Mouse (Mus musculus): ENCODE measurements around the gene Bag5. TPM values are rescaled to one million over a fixed set of nuclear protein-coding genes. Genes with fewer than 3 reads are reported as not detected.

The Bag5 gene
- polyA plus RNA-seq, 1 experiment from 2014 or later, result 49.3 TPM

GRCm38 (mm10) chr12:111686390-111686789, 26.7 kb downstream of the Bag5 start:
- no peak for ATAC-seq (ENCODE audit: insufficient read depth, low FRiP score)
- no peak overlapping the region for H3K9ac ChIP-seq (ENCODE audit: low read length)
- peaks cover 33% of the 10 kb centered on the region for H3K4me1 ChIP-seq (ENCODE audit: control insufficient read depth, insufficient read depth, low read length)
- H3K27ac ChIP-seq (ENCODE audit: low read length), result peak overlapping the region; percentile 85; the same call in 1 of the 2 replicates
- WGBS, result 80% methylated on average over 4 of the region's 4 CpGs
- 0 out of 2 replicates have a peak, but pooled peaks cover 4% of the 10 kb centered on the region for H3K36me3 ChIP-seq (ENCODE audit: control insufficient read depth, insufficient read depth, low read length)
- H3K4me2 ChIP-seq (ENCODE audit: low read depth, low read length), result no peak overlapping the region
- no peaks in the 10 kb centered on the region for H3K27me3 ChIP-seq (ENCODE audit: control insufficient read depth, insufficient read depth, low read length)
- H3K9me3 ChIP-seq (replicated peaks; ENCODE audit: control insufficient read depth, low read length), result no peaks in the 10 kb centered on the region
- H3K4me3 ChIP-seq (replicated peaks; ENCODE audit: low read length), result no peak overlapping the region

- 34% methylated on average over 5 of the region's 5 CpGs for WGBS
- 0 out of 2 replicates have a peak, but pooled peaks cover 4% of the 10 kb centered on the region for H3K36me3 ChIP-seq (ENCODE audit: control insufficient read depth, insufficient read depth, low read length)
- ATAC-seq (ENCODE audit: insufficient read depth, low FRiP score), result peak; percentile 45; the same call in 1 of the 2 replicates
- H3K4me2 ChIP-seq (ENCODE audit: low read depth, low read length), result no peak overlapping the region
- H3K27ac ChIP-seq (ENCODE audit: low read length), result peak overlapping the region; percentile 89
- no peaks in the 10 kb centered on the region for H3K27me3 ChIP-seq (ENCODE audit: control insufficient read depth, insufficient read depth, low read length)
- H3K4me3 ChIP-seq (replicated peaks; ENCODE audit: low read length), result no peak overlapping the region
- H3K9me3 ChIP-seq (replicated peaks; ENCODE audit: control insufficient read depth, low read length), result no peaks in the 10 kb centered on the region
- H3K9ac ChIP-seq (ENCODE audit: low read length), result peak overlapping the region; percentile 54
- H3K4me1 ChIP-seq (ENCODE audit: control insufficient read depth, insufficient read depth, low read length), result peaks cover 39% of the 10 kb centered on the region
Measured at GRCm38 (mm10) chr12:111682806-111683205, 30.3 kb downstream of the Bag5 start.

GRCm38 (mm10) chr12:111682003-111682402, 31.1 kb downstream of the Bag5 start:
- Histone ChIP-seq H3K4me3 (replicated peaks; ENCODE audit: low read length) (no peak overlapping the region), H3K4me1 (ENCODE audit: control insufficient read depth, insufficient read depth, low read length) (peaks cover 36% of the 10 kb centered on the region), H3K4me2 (ENCODE audit: low read depth, low read length) (no peak overlapping the region), H3K27me3 (ENCODE audit: control insufficient read depth, insufficient read depth, low read length) (no peaks in the 10 kb centered on the region), H3K27ac (ENCODE audit: low read length) (peak overlapping the region; percentile 89), H3K9me3 (replicated peaks; ENCODE audit: control insufficient read depth, low read length) (no peaks in the 10 kb centered on the region), H3K36me3 (ENCODE audit: control insufficient read depth, insufficient read depth, low read length) (0 out of 2 replicates have a peak, but pooled peaks cover 4% of the 10 kb centered on the region), H3K9ac (ENCODE audit: low read length) (peak overlapping the region; percentile 54; the same call in 1 of the 2 replicates)
- WGBS, result 62% methylated on average over 5 of the region's 5 CpGs
- peak; percentile 24; the same call in 1 of the 2 replicates for ATAC-seq (ENCODE audit: insufficient read depth, low FRiP score)

- H3K27ac ChIP-seq (ENCODE audit: low read length), result peak overlapping the region; percentile 89
- 0 out of 2 replicates have a peak, but pooled peaks cover 4% of the 10 kb centered on the region for H3K36me3 ChIP-seq (ENCODE audit: control insufficient read depth, insufficient read depth, low read length)
- no peaks in the 10 kb centered on the region for H3K9me3 ChIP-seq (replicated peaks; ENCODE audit: control insufficient read depth, low read length)
- no peaks in the 10 kb centered on the region for H3K27me3 ChIP-seq (ENCODE audit: control insufficient read depth, insufficient read depth, low read length)
- no peak overlapping the region for H3K9ac ChIP-seq (ENCODE audit: low read length)
- no peak overlapping the region for H3K4me3 ChIP-seq (replicated peaks; ENCODE audit: low read length)
- ATAC-seq (ENCODE audit: insufficient read depth, low FRiP score), result peak; percentile 57
- H3K4me2 ChIP-seq (ENCODE audit: low read depth, low read length), result no peak overlapping the region
- H3K4me1 ChIP-seq (ENCODE audit: control insufficient read depth, insufficient read depth, low read length), result peaks cover 33% of the 10 kb centered on the region
- WGBS, result 53% methylated on average over 8 of the region's 8 CpGs
Measured at GRCm38 (mm10) chr12:111681305-111681704, 31.8 kb downstream of the Bag5 start.

- 90% methylated on average over 13 of the region's 13 CpGs for WGBS
- H3K27me3 ChIP-seq (ENCODE audit: control insufficient read depth, insufficient read depth, low read length), result no peaks in the 10 kb centered on the region
- H3K4me3 ChIP-seq (replicated peaks; ENCODE audit: low read length), result no peak overlapping the region
- H3K27ac ChIP-seq (ENCODE audit: low read length), result peak overlapping the region; percentile 89
- 0 out of 2 replicates have a peak, but pooled peaks cover 4% of the 10 kb centered on the region for H3K36me3 ChIP-seq (ENCODE audit: control insufficient read depth, insufficient read depth, low read length)
- H3K9ac ChIP-seq (ENCODE audit: low read length), result no peak overlapping the region; the same call in 1 of the 2 replicates
- no peak for ATAC-seq (ENCODE audit: insufficient read depth, low FRiP score)
- peaks cover 33% of the 10 kb centered on the region for H3K4me1 ChIP-seq (ENCODE audit: control insufficient read depth, insufficient read depth, low read length)
- H3K9me3 ChIP-seq (replicated peaks; ENCODE audit: control insufficient read depth, low read length), result no peaks in the 10 kb centered on the region
- no peak overlapping the region for H3K4me2 ChIP-seq (ENCODE audit: low read depth, low read length)
Measured at GRCm38 (mm10) chr12:111680661-111681060, 32.4 kb downstream of the Bag5 start.

GRCm38 (mm10) chr12:111678997-111679396, 34.1 kb downstream of the Bag5 start:
- H3K4me1 ChIP-seq (ENCODE audit: control insufficient read depth, insufficient read depth, low read length), result peaks cover 33% of the 10 kb centered on the region
- WGBS, result 44% methylated on average over 7 of the region's 7 CpGs
- no peaks in the 10 kb centered on the region for H3K27me3 ChIP-seq (ENCODE audit: control insufficient read depth, insufficient read depth, low read length)
- H3K4me3 ChIP-seq (replicated peaks; ENCODE audit: low read length), result peak overlapping the region; percentile 68
- ATAC-seq (ENCODE audit: insufficient read depth, low FRiP score), result no peak
- no peaks in the 10 kb centered on the region for H3K9me3 ChIP-seq (replicated peaks; ENCODE audit: control insufficient read depth, low read length)
- peak overlapping the region; percentile 88 for H3K9ac ChIP-seq (ENCODE audit: low read length)
- H3K4me2 ChIP-seq (ENCODE audit: low read depth, low read length), result peak overlapping the region; percentile 84
- 0 out of 2 replicates have a peak, but pooled peaks cover 2% of the 10 kb centered on the region for H3K36me3 ChIP-seq (ENCODE audit: control insufficient read depth, insufficient read depth, low read length)
- no peak overlapping the region for H3K27ac ChIP-seq (ENCODE audit: low read length)

- peak overlapping the region; percentile 88 for H3K9ac ChIP-seq (ENCODE audit: low read length)
- peak overlapping the region; percentile 68 for H3K4me3 ChIP-seq (replicated peaks; ENCODE audit: low read length)
- 6% methylated on average over 13 of the region's 13 CpGs for WGBS
- H3K9me3 ChIP-seq (replicated peaks; ENCODE audit: control insufficient read depth, low read length), result no peaks in the 10 kb centered on the region
- no peak for ATAC-seq (ENCODE audit: insufficient read depth, low FRiP score)
- no peaks in the 10 kb centered on the region for H3K36me3 ChIP-seq (ENCODE audit: control insufficient read depth, insufficient read depth, low read length)
- no peaks in the 10 kb centered on the region; the same call in 1 of the 2 replicates for H3K27me3 ChIP-seq (ENCODE audit: control insufficient read depth, insufficient read depth, low read length)
- peak overlapping the region; percentile 84 for H3K4me2 ChIP-seq (ENCODE audit: low read depth, low read length)
- peaks cover 33% of the 10 kb centered on the region for H3K4me1 ChIP-seq (ENCODE audit: control insufficient read depth, insufficient read depth, low read length)
- peak overlapping the region; percentile 99 for H3K27ac ChIP-seq (ENCODE audit: low read length)
Measured at GRCm38 (mm10) chr12:111678670-111678933, 34.5 kb downstream of the Bag5 start.

- Histone ChIP-seq H3K4me1 (ENCODE audit: control insufficient read depth, insufficient read depth, low read length) (peaks cover 31% of the 10 kb centered on the region), H3K27me3 (ENCODE audit: control insufficient read depth, insufficient read depth, low read length) (peaks cover 1% of the 10 kb centered on the region; the same call in 1 of the 2 replicates), H3K4me3 (replicated peaks; ENCODE audit: low read length) (peak within 1 kb of the TSS; percentile 68), H3K9ac (ENCODE audit: low read length) (peak within 1 kb of the TSS; percentile 88), H3K36me3 (ENCODE audit: control insufficient read depth, insufficient read depth, low read length) (no peaks in the 10 kb centered on the region), H3K9me3 (replicated peaks; ENCODE audit: control insufficient read depth, low read length) (no peaks in the 10 kb centered on the region), H3K4me2 (ENCODE audit: low read depth, low read length) (peak within 1 kb of the TSS; percentile 84), H3K27ac (ENCODE audit: low read length) (peak within 1 kb of the TSS; percentile 99)
- ATAC-seq (ENCODE audit: insufficient read depth, low FRiP score), result peak; percentile 81
- WGBS, result under 1% methylated on average over 51 of the region's 51 CpGs
Measured at GRCm38 (mm10) chr12:111677882-111678669, 35.0 kb downstream of the Bag5 start, which contains the start of gene Trmt61a. TSS of gene Trmt61a (plus strand) at chr12:111678105.

- Histone ChIP-seq H3K4me1 (ENCODE audit: control insufficient read depth, insufficient read depth, low read length) (peaks cover 30% of the 10 kb centered on the region), H3K9ac (ENCODE audit: low read length) (peak overlapping the region; percentile 88), H3K36me3 (ENCODE audit: control insufficient read depth, insufficient read depth, low read length) (no peaks in the 10 kb centered on the region), H3K4me3 (replicated peaks; ENCODE audit: low read length) (peak overlapping the region; percentile 68), H3K4me2 (ENCODE audit: low read depth, low read length) (peak overlapping the region; percentile 84), H3K27ac (ENCODE audit: low read length) (peak overlapping the region; percentile 99), H3K9me3 (replicated peaks; ENCODE audit: control insufficient read depth, low read length) (no peaks in the 10 kb centered on the region), H3K27me3 (ENCODE audit: control insufficient read depth, insufficient read depth, low read length) (peaks cover 7% of the 10 kb centered on the region; the same call in 1 of the 2 replicates)
- WGBS, result 18% methylated on average over 5 of the region's 5 CpGs
- peak; percentile 6 for ATAC-seq (ENCODE audit: insufficient read depth, low FRiP score)
Measured at GRCm38 (mm10) chr12:111677421-111677820, 35.6 kb downstream of the Bag5 start.

Measured in stomach, embryonic 16.5 days (tissue).